Mouse (Mus musculus): ENCODE data around the gene Plcxd3.

Gene Plcxd3

DNA sequence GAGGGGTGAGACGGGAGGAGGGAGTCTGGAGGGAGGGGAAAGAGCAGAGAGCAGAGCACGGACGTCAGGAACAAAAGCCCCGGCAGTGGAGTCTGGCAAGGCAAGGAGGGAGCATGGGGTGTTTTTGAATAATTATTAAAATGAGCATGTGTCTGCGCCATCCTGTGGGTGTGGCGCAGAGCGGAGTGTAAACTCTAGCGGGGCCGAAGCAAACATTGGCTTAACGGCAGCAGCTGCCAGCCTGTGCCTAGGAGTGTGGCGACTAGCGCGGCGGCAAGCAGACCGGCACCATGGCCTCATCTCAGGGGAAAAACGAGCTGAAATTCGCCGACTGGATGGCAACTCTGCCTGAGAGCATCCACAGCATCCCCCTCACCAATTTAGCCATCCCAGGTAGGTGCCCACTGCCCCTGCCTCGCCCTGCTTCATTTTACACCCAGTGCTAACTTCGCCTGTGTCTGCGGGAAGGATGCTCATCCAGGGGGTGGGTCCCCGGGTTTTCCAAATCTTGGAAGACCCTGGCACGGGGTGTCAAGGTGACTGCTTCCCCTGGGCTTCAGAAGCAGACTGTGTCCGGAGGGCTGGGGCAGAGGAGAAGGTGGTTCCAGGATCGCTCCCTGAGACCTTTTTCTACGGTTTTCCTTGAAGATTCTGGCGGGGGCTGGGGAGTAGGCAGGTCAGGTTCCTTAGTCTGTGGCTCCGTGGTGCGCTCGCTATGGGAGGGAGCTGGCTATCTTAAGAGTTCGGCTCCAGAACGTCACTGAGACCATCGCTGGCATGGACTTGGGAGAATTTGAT is at the start of gene Plcxd3:
Gene Plcxd3, plus strand, starts transcription at position 69 of the 798 bp plus-strand sequence.
- DNase-seq (ENCODE audit: low read depth, low spot score), result no peak

DNA sequence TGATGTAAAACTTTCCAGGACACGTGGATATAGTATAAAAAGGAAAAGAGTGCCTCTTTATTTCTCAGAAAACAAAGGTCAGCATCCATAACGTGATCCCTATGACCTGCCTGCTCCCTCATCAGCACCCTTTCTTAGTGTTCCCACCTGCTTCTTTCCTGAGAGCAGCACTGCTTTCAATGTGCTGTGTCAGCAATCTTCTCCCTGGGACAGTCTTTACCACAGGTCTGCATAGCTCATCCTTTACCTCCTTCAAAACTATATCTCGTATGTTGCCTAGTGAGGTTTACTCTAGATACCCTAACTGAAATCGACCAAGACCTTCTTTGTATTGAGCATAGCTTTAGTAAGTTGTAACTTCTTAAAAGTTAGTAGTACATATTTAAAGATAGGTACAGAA is 43.4 kb upstream of the Plcxd3 start:
- DNase-seq (ENCODE audit: low read depth, low spot score), result no peak

DNA sequence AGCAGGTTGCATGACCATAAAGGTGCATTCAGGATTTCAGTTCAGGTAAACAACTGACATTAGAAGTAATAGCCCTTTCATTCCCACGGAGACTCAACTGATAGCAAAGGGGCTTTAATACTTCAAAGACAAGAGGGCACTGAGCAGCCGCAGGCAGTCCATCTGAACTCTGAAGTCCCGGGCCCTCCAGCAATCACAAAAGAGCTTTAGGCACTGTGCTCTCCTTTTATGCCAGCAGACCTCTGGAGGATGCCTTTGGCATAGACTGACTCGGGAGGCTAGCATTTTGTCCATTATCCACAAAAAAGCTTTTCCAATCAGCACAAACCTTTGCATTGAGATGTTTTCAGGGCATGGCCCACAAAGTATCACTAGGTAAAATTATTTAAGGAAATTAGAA is 33.7 kb upstream of the Plcxd3 start:
- no peak for DNase-seq (ENCODE audit: low read depth, low spot score)

DNA sequence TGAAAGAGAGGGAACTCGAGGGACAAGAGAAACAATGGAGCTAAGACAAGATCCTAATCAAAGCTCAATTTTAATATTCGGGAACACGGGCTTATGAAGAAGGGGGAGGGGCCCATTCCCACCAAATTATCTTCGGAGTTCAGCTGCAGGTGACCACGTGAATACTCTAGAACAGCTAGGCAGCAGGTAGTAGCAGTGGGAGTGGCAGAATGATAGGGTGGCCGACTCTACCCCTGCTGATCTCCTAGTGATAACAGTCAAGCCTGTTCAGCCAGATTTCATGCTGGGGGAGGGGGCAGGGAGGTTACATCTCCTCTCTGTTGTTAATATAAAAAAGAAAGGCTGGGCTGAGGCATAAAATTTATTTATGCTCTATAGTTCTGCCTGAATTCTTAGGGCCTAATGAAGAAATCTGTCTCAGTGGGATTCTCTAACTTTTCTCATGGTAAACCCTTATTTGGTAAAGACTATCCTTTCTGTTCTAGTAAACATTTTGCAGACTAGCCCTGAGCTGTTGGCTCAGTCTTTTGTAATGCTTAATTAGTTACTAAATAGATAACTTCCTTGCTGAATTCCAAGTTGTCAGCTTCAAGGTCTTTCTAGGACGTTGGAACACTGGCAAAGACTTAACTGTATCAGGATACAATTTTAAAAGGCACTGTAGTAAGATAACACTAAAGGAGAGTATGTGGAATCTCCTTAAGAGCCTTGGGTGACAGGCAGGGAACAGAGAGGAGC is 26.3 kb upstream of the Plcxd3 start:
- DNase-seq (ENCODE audit: low read depth, low spot score), result no peak

DNA sequence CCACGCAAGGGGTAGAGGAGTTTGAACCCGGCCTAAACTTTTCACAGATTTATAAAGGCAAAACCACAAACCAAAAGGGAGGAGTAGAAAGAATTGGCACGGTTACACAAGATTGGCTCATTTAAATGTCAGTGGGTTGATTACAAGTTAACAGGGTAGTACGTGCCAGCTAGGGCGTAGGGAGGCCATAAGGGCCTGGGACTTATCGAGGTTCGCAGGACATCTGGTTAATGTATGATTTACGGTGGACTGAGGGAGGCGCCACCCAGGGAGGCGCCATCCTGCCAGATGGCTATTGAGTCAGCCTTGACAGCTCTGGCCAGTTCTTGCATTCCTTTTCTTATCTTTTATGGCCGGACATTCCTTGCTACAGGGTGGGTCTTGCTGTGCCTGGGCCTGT is 18.9 kb upstream of the Plcxd3 start:
- DNase-seq (ENCODE audit: low read depth, low spot score), result no peak

DNA sequence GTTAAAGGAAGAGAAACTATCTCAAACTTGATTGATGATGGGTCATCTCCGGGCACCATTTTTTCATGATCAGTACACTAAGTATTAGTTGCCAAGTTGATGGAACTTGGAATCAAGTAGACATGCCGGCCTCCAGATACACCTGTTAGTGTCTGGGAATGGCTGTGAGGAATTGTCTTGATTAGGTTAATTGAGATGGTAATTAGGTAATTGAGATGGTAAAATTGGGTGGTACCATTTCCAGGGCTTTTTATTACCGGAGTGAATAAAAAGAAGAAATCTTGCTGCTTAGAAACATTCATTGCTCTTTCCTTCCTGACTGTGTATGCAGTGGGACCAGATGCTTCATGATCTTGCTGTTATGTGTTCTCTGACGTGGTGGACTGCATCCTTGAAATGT is 17.6 kb upstream of the Plcxd3 start:
- no peak for DNase-seq (ENCODE audit: low read depth, low spot score)

DNA sequence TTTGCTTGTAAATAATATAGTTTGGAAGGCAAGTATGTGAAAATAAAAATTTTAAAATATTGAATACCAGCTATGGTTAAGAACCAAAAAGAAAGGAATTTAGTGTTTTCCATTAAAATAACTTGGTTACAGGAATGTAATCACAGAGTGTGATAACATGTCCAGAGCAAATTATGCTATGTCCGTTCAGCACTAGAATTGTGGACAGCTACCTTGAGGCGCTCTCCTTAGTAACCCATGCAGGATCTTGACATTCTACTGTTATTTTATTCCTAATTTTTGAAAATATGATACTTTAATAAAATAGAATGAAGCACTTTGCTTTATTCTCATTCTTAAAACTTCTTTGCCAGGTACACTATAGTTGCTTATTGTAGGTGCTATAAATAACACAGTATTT is 7.5 kb upstream of the Plcxd3 start:
- DNase-seq (ENCODE audit: low read depth, low spot score), result no peak

DNA sequence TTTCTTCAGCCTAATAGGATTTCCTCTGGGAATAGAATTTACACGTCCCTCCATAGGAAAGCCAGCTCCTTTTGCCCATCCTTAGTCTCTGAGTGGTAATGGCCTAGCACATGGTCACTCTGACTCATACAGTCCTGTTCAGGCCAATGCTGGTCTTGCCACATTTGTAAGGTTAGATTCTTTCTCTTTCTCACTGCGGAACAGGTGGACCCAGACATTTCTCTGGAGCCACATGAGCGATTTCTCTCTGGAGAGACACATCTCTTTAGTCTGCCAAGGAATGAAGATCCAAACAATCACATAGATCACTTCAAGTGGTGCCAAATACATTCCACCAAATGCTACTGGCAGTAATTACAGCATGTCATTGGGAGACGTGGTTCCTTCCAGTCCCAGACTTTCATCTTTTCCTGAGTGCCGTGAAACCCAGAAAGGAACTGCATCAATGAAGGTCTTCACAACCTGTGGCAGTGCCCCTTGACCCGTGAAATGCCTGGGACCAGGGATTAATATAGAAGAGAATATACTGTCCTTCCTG is 769 bp upstream of the Plcxd3 start:
- DNase-seq (ENCODE audit: low read depth, low spot score), result no peak

DNA sequence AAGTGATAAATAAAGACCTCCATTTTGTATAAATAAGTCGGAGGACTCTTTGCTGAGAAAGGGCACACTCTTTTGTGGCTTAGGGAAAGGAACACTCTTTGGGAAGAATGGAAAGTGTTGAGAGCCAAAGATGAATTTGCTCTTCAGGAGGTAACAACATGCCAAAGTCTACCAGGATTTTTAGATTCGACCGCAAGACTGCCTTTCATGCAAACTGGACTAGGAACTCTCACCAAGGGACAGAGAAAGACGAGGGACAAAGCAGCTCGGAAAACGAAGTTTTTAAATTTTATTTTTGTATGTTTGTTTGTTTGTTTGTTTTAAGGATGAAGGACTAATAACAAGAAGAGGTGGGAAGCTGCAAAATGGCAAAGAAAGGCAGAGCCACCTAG is 264 bp upstream of the Plcxd3 start:
- DNase-seq (ENCODE audit: low read depth, low spot score), result no peak

DNA sequence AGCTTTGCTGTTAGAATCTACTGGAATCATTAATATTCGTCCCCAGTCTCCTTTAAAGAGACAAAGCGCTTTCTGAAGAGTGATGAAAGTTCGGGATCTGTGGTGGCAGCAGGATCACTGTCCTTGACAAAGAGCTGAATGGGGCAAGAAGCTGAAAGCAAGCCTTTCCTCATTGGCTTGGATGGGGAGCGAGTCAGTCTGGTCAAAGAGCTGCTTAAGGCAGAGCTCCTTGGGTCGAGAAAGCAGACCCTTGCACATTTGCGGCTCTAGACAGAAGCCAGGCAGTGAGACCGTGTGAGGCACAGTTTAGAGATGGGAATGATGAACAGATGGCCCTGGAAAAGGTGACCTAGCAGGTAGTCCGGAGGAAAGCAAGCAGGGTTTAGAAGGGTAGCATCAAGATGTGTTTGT is 935 bp downstream of the Plcxd3 start:
- DNase-seq (ENCODE audit: low read depth, low spot score), result no peak

DNA sequence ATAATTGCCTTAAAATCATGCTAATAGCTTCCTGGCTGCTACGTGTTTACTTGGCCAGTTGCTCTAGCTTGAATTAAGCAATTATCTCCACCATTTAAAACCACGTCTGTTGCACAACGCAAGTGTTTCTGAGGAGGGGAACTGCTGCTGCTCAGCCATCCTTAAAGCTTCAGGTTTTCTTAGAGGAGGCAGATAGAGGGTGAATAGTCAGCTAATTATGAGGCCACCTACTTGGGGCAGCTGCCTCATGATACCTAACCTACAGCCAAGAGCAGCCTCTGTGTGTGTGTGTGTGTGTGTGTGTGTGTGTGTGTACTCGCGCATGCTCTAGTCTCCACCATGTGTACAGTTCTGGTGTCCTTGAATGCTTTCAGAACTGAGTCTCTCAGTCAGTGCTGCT is 3.5 kb downstream of the Plcxd3 start:
- no peak for DNase-seq (ENCODE audit: low read depth, low spot score)

DNA sequence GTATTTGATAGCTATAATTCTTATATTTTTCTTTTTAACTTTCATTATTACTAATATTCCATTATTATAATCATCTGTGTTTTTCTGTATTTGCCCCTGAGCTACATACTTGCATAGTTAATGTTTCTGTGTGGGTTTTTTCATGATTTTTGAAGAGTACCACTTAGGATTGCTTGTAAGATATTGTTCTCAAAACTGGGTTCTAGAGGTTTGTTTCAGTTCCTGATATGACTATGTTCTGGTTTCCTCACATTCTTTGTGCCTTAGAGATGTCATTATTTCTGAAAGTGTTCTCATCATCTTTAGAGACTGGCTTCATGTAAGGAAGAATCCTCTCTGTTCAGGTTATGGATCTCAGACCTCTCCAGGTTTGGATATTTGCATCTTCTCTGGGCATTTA is 12.5 kb downstream of the Plcxd3 start:
- DNase-seq (ENCODE audit: low read depth, low spot score), result no peak

DNA sequence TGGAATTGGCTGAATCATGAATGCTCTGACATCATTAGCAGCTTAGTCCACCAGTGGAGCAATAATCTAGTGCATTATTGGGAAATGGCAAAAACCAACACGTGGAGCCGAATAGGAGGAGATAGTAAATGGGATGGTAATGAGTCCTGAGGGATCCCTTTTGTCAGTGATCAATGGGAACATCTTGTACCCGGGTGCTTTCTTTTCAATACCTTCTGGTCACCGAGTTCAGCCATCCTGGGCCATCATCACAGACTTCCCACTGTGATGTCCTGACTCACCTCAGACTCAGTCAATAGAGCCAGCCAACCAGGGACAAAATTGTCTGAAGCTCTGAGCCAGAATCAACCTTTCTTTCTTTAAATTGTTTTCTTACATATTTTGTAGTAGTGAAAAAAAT is 24.8 kb downstream of the Plcxd3 start:
- no peak for DNase-seq (ENCODE audit: low read depth, low spot score)

DNA sequence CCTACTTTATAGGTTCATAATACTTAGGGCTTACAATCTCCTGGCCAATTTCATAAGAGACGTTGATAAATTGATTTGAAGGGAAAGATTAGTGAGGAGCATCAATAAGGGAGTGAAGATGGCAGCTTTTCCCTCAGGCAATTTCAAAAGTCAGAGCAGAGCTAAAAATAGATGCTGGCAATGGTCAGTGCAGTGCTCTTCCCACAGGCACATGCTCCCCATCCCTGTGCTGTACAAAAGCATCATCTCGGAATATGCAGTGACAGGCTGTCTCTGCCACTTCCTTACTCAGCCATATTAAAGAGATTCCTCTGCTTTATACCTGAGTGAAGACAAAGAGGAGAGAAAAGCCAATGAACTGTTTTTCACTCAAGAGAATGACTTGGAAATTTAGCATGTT is 36.0 kb downstream of the Plcxd3 start:
- DNase-seq (ENCODE audit: low read depth, low spot score), result no peak

DNA sequence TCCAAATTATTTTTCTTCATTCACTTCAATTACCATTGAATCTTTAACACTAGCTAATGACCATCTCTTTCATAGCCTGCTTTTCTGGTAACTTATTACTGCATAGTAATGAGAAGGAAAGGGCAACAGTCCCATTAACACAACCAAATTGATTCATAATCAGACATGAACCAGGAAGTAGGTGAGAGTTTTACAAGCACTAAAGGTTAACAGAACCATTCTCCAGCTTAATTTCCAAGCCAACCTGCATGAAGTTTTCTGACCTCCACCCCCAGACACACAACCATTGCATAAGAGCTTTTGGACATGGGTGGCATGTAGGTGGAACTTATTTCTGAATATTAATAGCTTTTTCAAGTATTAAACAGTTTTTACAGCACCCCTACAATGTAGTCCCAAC is 64.8 kb downstream of the Plcxd3 start:
- DNase-seq (ENCODE audit: low read depth, low spot score), result no peak

DNA sequence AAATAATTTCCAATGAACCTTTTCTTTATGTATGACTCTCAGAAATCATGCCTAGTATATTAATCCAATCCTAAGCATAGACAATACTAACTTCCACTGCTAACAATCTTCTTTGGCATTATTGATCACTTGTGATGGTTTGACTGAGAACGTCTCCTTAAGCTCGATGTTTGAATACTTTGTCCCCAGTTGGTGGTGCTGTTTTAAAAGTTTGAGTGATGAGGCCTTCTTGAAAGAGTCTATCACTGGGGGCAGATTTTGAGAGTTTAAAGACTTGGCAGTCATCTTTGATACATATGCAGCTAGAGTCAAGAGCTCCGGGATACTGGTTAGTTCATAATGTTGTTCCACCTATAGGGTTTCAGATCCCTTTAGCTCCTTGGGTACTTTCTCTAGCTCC is 120.9 kb downstream of the Plcxd3 start:
- DNase-seq (ENCODE audit: low read depth, low spot score), result no peak

DNA sequence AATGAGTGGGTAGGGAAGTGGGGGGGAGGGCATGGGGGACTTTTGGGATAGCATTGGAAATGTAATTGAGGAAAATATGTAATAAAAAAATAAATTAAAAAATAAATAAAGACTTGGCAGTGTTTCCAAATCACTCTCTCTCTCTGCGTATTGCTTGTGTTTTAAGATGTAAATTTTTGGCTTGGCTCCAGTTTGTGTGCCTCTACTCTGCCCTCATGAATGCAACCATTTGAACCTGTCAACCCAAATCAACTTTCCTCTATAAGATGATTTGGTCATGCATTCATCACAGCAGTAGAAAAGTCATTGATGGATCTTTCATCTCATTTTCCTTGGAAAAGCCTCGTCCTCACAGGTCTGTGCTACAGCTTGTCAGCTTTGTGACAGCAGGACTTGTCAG is 121.7 kb downstream of the Plcxd3 start:
- no peak for DNase-seq (ENCODE audit: low read depth, low spot score)

DNA sequence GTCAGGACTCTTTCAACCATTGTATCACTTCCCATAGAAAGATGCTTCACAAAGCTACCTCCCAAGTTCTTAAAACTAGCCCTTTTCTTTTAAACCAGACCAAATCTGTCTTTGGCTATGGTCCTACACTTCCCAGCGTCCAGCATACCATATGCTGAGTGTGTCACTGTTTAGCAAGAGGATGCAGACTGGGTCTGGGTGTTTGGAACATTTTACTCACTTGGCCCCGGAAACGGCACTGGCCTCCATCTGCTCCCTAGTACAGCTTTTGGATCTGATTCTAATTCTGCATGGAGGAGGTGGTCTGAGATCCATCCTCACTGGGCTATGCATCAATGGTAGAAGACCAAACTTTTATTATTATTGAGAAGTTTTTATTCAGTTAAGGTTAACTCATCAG is 122.7 kb downstream of the Plcxd3 start:
- no peak for DNase-seq (ENCODE audit: low read depth, low spot score)

DNA sequence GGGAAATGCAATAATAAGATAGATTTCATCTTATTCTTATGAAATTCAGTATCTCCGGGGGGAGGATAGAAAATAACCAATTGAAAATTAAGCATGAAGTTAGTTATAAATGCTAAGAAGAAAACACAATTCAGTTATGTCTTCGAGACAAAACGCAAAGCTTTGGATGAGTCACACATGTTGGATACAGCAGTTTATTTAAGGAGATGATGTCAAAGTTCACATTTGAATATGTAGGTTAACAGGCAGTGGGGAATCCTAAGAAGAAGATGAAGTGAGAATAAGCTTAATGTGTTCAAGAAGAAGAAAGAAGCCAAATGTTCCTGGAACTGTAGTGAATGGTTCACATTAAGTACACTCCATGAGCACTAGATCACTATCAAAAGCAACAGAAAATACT is 128.1 kb downstream of the Plcxd3 start:
- DNase-seq (ENCODE audit: low read depth, low spot score), result no peak

DNA sequence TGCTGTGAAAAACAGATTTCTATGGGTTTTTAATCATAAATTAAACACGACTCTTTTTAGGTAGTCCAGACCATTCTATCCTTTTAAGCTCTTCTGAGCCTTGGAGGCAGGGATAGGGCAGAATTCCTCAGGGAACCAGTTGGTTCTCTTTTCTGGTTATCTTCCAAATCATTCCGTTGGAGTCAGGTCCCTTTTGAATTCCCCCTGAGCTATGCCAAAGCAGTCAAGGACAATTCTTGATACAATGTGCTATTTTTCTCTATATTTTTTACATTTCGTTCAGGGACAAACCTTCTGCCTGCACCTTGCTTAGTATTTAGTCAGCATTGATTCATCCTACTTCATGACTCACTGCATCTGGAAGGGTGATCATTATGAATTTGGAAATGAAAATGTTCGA is 128.5 kb downstream of the Plcxd3 start:
- DNase-seq (ENCODE audit: low read depth, low spot score), result no peak

DNA sequence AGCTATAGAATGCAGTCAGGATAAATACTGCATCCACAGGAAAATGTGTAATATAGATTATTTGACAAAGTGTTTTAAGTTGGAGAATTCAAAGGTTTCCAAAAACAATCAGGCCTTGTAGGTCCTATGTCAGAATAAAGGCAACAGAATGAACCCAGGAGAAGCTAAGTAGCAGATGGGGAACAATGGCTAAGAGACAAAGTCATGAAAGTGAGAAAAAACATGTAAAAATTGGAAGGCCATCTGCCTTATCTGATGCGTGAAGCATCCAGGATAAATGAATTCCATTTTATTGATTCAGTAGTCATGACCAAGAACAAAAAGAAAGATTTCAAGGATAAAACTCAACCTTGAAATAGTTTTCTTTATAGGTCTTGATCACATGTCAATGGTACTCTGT is 139.4 kb downstream of the Plcxd3 start:
- no peak for DNase-seq (ENCODE audit: low read depth, low spot score)

DNA sequence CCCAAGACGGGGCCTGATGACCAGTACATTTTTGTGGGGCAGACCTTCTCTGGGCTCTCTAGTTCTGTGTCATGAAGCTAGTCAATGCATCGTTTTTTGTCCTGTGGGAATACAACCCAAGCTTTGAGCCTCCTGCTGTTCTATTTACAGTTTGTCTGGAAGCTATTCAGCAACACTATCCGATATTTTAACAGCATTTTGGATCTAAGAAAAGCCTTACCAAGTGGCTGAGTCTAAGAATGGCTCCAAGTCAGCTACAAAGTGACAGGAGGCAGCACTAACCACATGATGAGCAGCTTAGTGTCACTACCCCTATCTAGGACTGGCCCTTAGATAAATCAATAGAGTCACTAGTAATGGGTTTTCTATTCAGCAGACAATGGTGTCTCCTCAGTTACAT is 149.3 kb downstream of the Plcxd3 start:
- no peak for DNase-seq (ENCODE audit: low read depth, low spot score)

DNA sequence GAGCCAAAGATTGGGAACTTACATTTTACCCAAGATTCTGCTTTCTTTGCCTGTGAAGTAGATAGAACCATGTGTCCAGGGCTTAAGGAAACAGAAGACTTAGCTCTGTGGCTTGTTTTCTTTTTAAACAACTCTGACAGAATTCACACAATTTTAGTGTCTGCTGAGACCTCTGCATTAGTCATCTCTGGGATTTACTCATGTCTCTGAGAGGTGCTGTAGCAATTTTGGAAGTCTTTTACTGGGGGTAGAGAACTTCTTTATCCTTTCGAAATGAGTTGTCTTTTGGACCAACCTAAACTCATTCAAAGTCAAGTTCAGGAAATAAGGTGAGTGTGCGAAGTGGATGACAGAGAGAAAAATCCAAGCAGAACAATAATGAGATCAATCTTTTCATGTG is 158.4 kb downstream of the Plcxd3 start:
- DNase-seq (ENCODE audit: low read depth, low spot score), result no peak
